Mouse (Mus musculus) erythroblast, embryonic 14.5 days (primary cell): ENCODE data around the gene Micu1.

ENCODE experiments used
- GATA1 ChIP-seq: IDR thresholded peaks from 2 replicates; pipeline ENCODE4 v1.6.1; 2012; ENCODE audit warnings: low read length, inconsistent platforms, mixed read lengths
- TAL1 ChIP-seq: IDR thresholded peaks from 3 replicates; pipeline ENCODE4 v1.6.1; 2012; ENCODE audit warnings: low read length, inconsistent platforms, mixed read lengths

- TF ChIP-seq GATA1, result no peak
- TF ChIP-seq TAL1, result no peak
Measured at GRCm38 (mm10) chr10:59741448-59741847, 39.2 kb downstream of the Micu1 start.
